Mouse (Mus musculus) thymus, postnatal 25 days (tissue): ENCODE results near the gene Ap2a1.

Experiments used
- DNase-seq: peaks from one replicate; pipeline ENCODE4 v3.0.0; 2022

The Ap2a1 gene

DNA sequence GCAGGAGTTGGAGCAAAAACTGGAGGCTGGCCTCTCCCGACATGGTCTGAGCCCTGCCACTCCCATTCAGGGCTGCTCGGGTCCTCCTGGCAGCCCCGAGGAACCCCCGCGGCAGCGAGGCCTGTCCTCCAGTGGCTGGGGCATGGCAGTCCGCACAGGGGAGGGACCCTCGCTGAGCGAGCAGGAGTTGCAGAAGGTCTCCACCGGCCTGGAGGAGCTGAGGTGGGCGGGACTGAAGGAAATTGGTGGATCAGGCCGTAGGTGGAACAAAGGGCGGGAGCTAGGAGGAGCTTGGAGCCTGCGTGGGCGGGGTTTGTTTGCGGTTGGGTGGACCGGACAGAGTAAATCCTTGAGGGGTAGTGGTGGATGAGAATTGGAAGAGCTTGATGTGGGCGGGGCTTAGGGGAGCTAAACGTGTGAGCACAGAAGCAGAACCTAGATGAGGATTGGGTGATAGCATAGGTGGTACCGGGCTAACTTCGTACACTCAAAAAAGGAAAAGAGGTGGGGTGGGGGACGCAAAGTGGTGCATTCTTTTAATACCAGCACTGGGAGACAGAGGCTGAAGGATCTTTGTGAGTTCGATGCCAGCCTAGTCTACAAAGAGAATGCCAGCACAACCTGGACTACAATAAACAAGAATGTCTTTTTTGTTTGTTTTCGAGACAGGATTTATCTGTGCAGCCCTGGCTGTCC, 23.5 kb upstream of the Ap2a1 start:
- DNase-seq, result peak; percentile 39

DNA sequence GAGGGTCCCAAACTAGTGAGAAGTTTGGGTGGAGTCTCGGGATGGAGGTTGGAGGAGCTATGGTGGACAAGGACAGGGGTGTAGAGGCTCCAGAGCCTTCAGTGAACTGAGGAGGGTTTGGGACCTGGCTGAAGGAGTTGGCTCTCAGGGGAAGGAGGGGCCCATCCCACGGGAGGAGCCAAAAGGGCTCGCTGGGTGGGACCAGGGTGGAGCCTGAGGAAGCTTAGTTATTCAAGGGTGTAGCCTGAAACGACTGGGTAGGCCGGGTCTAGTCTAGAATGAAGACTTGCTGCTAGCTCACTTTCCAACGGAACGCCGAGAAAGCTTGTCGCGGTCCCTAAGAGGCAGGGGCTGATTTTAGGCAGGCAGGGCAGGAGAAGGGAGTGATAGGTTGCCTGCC, 22.7 kb upstream of the Ap2a1 start:
- DNase-seq, result no peak

DNA sequence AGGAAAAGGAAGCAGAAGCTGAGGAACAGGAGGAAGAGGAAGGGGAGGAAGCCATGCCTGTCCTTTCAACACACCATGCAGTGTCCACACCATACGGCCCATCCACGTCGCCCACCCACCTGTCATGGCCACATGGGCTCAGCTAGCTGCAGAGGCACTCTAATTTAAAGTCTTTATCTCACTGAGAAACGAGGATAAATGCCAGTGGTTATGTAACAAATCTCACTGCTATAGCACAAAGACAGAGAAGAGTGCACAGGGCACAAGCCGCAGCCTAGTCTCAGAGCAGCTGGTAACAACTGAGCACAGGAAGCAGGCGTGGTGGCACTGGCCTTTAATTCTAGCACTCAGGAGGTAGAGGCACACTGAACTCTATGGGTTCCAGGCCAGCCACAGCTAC, 20.6 kb upstream of the Ap2a1 start:
- DNase-seq, result no peak

DNA sequence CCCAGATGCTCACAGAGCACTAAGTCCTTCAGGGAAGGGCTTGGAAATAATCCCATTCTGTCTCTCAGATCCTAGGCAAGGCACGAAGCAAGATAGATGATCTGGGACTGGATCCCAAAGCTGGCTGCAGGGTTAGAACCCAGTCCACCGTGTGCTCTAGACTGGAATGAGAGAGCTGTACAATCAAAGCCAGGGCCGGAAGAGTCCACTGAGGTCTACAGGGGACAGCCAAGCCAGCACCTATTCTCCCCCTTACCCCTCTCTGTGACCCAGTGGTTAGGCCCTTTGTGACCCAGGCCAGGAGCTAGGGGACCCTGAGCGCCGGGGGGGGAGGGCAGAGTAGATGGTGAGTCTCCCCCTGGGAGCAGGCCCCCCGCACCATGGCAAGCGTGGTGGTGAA, 13.6 kb upstream of the Ap2a1 start, which contains the start of gene Tsks:
Gene Tsks (plus strand): TSS at position 301 of the 400 bp plus-strand sequence.
- no peak for DNase-seq

DNA sequence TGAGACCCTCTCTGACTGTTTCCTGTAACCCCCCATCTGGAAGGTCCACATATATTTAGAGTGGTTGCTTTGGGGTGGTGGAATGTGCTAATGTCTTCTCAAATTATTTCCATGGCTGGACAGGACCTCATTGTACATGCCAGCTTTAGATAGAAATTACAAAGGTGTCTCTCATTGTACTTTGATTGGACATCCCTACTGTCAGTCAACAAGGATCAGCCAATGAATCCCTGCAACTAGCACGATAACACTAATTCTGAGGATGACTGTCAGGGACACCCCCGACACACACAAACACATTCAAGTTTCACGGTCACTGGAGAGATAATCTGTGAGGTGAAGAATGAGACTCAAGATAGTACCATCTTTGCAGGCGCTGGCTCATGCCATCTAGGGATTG, 9.4 kb upstream of the Ap2a1 start:
- no peak for DNase-seq

DNA sequence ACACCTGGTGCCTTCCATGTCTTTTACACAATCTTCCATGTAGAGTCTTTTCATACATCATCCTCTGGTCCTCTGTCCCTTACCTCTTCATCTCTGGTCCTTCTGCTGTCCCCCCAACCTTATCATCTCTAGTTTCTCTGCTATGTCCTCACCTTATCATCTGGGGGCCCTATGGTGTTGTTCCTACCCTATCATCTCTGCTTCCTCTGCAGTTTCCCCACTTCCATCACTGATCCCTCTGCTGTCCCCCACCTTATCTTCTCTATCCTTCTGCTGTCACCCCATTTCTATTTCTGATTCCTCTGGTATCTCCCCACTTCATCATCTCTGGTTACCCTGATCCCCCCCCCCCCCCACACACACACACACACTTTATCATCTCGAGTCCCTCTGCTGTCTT, 726 bp downstream of the Ap2a1 start:
- DNase-seq, result no peak

DNA sequence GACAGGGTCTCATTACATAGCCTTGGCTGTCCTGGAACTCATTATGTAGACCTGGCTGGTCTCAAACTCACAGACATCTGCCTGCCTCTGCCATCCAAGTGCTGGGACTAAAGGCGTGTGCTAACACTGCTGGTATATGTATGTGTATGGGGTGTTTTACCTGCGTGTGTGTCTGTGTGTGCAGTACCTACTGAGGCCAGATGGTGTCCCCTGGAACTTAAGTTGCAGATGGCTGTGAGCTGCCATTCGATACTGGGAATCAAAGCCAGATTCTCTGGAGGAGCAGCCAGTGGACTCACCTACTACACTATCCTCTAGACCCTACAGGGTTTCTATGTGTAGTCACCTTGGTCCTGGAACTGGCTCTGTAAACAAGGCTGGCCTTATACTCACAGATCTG, 3.8 kb downstream of the Ap2a1 start:
- DNase-seq, result no peak

DNA sequence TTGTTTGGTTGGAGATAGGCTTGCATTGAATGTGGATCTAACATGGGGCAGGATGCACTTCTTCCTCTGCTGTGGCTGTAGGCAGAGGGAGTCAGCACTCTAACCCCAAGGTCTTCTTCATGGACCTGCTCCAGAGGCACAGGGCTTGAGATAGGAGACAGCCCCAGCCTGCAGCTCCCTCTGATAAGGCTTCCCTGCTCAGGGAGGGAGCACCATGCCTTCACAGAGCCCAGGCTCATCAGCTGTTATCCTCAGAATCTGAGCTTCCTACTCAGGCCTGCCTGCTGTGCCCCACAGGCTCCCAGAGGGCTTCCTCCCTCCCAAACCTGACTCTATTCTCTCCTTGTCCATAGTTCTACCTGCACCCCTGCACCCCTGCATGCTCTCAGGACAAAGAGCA, 6.8 kb downstream of the Ap2a1 start:
- DNase-seq, result no peak

DNA sequence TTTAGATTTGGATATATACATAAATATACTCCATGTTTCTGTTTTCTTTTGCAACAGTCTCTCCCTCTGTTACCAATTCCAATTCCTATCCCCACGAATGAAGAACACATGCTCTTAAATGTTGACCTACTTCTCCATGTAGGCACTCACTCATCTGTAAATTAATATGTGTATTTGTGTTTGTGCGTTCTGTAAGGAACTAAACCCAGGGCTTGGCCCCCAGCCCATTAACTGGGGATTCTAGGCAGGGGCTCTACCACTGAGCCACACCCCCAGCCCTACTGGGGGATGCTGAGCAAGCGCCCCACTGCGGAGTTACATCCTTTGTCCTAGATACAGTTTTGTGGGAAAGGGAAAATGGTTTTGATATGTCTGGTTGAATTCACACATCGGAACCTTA, 10.2 kb downstream of the Ap2a1 start:
- no peak for DNase-seq

DNA sequence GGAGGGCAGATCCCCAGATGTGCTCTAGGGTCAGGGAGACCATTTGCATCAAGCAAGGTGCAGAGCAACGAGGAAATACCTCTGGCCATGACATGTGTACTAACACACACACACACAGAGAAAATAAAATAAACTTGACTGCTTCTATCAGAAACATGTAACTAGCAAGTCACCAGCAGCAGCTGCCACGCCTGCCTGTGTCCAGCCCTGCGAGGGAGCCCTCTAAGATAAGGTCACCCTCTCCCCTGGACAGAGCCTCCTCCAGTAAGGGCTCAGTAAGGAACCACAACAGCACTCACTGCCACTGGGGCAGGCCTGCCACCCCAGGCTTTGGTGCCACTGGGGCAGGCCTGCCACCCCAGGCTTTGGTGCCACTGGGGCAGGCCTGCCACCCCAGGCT, 11.1 kb downstream of the Ap2a1 start:
- DNase-seq, result no peak

DNA sequence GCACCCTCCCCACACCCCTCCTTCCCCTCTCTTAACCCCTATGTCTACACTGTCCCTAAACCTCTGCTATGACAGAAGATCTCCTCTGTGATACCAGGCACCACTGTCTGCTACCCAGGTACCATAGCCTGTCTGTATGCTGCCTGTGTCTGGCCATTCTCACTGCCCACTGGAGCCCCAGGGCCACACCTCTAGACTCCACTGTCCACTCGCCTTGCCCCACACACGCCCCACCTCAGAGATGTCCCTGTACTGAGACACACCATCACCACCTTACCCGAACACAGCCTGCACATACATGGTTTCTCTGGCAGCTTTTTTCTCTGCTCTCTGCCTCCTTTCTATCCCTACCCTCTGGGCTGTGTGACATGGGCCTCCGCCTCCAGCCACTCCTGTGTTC, 12.4 kb downstream of the Ap2a1 start:
- no peak for DNase-seq

DNA sequence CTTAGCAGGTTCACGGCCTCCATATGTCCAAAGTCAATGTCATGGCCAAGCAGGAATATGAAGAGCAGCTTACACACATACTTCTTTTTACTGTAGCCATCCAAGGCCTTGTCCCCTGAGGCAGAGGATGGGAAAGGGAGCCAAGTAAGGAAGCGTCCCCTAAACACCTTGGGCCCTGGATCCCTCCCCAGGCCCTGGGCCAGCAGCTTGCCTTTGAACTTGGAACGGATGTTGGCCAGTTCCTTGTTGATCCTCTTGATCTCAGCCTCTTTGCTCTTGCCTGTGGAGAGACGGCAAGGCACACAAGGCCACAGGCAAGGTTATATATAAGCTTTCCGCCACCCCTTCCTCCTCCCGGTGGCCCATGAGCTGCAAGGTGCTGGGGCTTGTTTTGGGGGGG, 13.1 kb downstream of the Ap2a1 start:
- DNase-seq, result no peak

DNA sequence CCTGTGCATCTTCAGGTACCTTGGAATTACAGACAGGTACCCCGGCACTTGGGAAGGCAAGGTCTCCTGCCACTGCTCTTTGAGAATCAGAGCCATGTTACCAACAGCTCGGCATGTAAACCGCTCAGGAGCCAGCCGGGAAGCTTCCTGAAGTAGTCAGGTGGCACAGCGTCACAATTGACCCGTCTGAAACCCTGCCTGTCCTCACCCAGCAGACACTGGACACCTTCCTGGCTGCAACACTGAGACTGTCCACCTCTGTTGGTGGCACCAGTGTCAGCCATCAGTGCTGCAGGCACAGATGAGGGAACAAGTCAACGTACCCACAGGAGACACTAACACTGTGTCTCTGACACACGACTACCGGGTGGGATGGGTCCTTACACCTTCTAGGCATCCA, 14.0 kb downstream of the Ap2a1 start:
- no peak for DNase-seq

DNA sequence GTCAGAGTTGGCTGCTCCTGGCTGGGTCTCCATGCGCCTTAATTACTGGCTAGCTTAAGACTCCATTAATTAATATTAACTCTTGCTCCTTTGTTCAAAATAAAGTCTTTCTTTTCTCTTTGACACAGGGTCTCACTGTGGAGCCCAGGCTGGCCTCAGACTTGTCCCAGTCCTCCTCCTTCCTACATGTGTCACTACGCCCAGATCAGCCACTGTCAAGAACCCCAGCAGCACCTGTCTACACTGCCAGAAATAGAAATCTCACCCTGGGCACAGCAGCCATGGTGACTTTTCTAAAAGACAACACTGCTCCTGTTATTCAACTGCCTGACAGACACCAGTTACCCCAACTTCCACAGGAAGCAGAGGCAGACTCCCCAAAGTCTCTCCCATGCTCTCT, 14.9 kb downstream of the Ap2a1 start:
- DNase-seq, result no peak

DNA sequence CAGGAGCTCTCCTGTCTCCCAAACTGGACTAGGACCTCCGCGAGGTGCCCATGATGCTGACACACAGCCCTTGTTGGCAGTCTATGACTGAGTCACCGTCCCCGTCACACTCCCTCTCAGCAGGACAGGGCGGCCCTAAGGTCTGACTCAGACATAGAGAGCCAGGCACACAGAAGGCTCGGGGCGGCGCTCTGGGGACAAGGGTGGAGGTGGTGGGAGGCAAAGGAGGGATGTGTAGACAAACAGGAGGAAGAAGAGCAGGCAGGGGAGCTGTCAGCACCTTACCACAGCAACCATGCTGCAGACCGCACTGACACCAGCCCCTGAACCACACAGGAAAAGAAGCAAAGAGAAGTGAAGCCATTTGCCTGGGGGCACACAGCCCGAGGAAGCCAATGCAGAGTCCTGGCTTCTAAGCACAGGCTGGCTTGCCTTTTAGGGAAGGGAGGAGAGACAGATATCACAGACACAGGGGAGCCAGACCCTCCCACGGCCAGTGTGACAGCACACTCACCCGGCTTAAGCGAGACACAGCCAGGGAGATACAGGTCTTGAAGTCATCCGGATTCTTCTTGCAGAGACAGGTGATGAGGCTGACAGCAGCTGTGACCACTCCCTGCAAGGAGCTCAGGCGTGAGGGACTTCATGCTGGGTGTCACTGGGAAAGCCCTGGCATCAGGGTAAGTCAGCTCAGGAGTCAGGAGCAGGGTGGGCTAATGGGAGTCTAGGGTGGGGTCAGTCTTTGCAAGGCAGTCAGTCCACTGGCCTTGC, 20.4 kb downstream of the Ap2a1 start:
- DNase-seq, result peak; percentile 39

DNA sequence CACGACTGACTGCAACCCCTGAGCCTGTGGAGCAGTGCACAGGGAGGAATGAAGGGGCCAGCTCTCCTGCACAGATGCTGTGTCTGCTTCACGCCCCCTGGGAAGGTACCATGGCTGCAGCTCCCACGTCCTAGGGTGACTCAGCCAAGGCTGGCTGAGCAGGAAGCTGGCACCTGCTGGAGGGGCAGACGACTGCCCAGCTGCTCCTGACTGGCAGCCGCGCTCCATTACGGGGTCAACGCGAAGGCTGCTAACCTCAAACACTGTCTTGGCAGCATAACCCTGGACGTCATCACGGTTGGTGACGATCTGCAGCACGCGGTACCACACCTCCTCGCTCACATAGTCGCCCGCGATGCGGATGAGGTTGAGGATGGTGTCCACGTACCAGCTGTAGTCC, 23.9 kb downstream of the Ap2a1 start:
- DNase-seq, result no peak

DNA sequence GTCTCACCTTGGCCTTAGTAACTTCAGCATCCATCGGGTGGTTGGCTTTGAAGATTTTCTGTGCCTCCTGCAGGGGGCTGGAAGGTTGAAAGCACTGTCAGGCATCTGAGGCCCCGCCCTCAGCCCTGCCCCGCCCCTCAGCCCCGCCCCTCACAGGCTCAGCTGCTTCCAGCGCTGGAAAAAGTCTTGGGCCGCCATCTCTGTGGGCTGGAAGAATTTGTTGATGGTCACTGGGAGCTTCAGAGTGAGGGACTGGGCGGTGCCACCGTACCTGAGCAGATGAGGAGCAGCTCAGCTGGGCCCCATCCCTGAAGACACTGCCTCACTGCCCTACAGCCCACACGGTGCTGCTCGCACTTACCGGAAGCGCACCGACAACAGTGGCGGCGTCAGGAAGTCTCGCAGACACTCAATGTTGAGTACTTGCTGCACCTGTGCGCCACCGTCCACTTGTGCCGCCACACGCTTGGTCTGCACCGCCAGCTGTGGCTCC, 28.0 kb downstream of the Ap2a1 start:
- peak; percentile 79 for DNase-seq

DNA sequence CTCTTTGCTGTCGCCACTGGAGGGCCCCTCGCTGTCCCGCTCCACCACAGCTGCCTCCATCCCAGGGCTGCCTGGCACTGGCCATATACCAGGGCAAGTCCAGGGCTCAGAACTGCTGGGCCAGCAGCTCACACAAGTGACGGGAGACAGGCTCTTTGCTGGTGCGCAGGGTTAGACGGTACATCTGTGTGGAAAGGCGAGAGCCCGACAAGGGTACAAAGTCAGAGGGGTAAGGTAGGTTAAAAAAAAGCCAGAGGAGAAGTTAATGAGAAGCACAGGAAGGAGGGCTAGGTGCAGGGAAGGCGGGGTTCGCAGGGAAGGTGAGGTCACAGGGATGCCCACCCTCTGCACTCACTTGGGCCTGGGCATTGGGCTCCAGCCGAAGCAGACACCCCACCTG, 28.7 kb downstream of the Ap2a1 start:
- DNase-seq, result no peak

DNA sequence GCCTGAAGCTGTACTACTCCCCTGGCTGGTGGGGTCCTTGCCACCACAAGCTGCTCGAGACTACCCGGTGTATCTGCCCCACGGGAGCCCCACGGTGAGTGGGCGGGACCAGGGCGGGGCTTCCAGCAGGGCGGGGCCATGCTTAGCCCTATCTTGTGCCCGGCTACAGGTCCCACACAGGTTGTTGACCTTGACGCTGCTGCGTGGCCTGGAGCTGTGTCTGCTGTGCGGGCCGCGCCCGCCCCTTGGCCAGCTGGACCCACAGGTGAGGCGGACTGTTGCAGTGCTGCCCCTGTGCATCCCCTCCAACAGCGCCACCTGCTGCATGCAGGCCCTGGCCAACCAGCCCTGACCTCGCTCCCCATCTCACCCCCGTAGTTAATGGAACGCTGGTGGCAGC, 30.7 kb downstream of the Ap2a1 start:
- peak; percentile 23 for DNase-seq

DNA sequence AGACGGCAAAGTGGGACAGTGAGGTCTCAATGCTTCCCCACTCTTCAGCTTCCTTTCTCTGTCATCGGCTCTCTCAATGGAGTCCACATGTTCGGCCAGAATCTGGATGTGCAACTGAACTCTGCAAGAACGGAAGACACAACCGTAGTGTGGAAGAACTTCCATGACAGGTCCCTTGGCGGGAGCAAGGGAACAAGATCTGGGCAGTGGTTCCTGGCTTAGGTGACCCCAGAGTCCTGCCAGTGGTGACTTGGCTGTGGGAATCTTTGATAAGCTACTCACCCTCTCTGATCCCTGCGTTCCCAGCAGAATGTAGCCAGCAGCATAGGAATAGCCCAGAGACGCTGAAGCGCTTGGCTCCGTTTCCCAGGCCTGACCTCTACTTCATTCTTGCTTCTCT, 32.8 kb downstream of the Ap2a1 start:
- DNase-seq, result no peak

DNA sequence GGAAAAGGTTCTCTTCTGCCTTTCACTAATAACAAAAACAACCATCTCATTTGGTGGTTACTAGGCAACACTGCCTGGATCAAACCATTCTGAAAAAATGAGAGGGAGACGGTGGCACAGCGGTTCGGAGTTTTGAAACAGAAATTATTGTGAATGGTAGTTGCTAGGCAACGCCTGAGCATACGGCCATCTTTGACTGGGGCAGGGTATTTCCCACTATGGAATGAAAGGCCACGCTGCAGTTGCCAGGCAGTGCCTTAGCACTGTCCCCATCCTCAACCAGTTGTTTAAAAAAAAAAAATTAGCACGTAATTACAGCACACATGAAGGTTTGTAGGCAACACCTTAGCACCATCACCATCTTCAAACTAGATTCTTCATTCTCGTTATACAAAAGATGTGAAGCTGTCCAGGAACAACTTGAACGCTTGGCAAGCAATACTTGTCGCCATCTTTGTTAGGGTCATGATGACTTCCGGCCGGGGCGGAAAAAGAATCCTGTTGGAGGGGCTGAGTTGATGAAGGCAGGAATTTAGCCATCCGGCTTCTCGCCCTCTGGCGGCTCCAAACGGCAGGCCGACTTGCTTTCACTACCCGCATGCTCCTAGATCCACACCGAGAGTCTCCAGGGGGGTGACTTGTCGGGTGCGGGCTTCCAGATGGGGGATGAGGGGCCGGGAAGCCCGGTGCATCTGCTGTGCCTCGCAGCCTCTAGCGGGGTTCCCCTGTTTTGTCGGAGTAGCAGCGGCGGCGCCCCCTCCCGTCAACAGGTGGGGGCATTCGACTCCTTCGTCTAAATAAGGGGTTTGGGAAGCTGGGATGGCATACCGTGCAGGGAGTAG, 33.5 kb downstream of the Ap2a1 start, which contains the start of gene Fuz:
Gene Fuz (plus strand): TSS at position 487 of the 842 bp plus-strand sequence.
- DNase-seq, result peak; percentile 86

DNA sequence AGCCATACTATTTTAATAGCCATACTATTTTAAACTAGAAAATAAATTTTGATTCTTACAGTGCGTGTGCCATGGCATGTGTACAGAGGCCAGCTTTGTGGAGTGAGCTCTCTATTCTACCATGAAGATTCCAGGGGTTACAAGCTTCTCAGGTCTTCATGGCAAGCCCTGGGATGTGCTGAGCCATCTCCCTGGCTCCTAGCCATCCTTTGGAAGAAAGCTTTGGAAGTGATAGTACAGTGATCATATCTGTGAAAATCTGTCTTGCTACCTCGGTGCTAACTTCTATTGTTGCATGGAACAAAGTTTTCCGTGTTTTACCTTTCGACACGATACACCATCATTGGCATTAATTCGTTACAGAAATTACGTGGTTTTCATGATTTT, 34.1 kb downstream of the Ap2a1 start:
- no peak for DNase-seq

DNA sequence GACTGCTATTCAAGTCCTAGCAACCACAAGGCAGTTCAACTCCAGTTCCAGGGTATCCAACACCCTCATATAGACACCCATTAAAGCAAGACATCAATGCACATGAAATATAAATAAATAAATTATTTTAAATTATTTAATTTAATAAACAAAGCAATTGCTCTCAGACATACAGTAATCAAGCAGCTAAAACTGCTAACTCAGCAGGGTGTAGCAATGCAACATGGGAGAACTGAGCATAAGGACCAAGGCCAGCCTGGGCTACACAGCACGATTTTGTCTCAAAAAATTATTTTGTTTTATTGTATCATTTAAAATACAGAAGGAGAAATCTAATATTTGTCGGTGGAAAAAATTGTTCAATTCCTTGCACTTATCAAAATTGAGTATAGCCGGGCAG, 35.1 kb downstream of the Ap2a1 start:
- no peak for DNase-seq

DNA sequence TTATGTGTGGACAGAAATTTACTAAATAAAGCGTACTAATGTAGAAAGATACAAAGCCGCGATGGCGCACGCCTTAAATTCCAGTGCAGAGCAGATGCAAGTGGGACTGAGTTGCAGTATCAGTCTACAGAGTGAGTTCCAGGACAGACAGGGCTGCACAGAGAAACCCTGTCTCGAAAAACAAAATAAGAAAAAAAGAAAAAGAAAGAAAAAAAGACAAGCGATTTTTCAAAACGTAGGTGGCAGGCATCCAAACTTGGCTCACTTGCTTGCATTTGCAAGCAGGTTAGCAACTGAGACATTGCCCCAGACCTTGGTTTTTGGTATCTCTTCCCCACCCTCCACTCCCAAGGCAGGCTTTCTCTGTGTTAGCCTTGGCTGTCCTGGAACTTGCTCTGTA, 36.1 kb downstream of the Ap2a1 start:
- no peak for DNase-seq
